Mouse (Mus musculus): Measurements from ENCODE around the gene Dgcr6. TPM values are rescaled to one million over a fixed set of nuclear protein-coding genes. Genes with fewer than 3 reads are reported as not detected.

The Dgcr6 gene
- polyA plus RNA-seq, 1 experiment, result 315 TPM

GRCm38 (mm10) chr16:18079300-18079699 is 26.6 kb downstream of the Dgcr6 start:
- H3K27me3 ChIP-seq (ENCODE audit: control insufficient read depth, insufficient read depth, low read length), result no peaks in the 10 kb centered on the region
- no peak overlapping the region for H3K27ac ChIP-seq (ENCODE audit: control insufficient read depth, insufficient read depth, low read depth, low read length)
- TF ChIP-seq CTCF (IDR thresholded peaks at IDR 0.05; ENCODE audit: control insufficient read depth, insufficient read depth, insufficient replicate concordance, low read depth, low read length), result no peak
- TF ChIP-seq POLR2A (IDR thresholded peaks at IDR 0.05; ENCODE audit: control insufficient read depth, low read depth, low read length), result no peak
- no peaks in the 10 kb centered on the region; the same call in 1 of the 2 replicates for H3K4me1 ChIP-seq (ENCODE audit: control insufficient read depth, insufficient read depth, low read length)
- no peak overlapping the region for H3K4me3 ChIP-seq (ENCODE audit: control insufficient read depth, low read depth, low read length)
- no peaks in the 10 kb centered on the region for H3K36me3 ChIP-seq (ENCODE audit: control insufficient read depth, insufficient read depth, low read length)

- no peaks in the 10 kb centered on the region for H3K36me3 ChIP-seq (ENCODE audit: control insufficient read depth, insufficient read depth, low read length)
- TF ChIP-seq POLR2A (IDR thresholded peaks at IDR 0.05; ENCODE audit: control insufficient read depth, low read depth, low read length) (no peak), CTCF (IDR thresholded peaks at IDR 0.05; ENCODE audit: control insufficient read depth, insufficient read depth, insufficient replicate concordance, low read depth, low read length) (no peak)
- no peak overlapping the region for H3K27ac ChIP-seq (ENCODE audit: control insufficient read depth, insufficient read depth, low read depth, low read length)
- no peaks in the 10 kb centered on the region for H3K27me3 ChIP-seq (ENCODE audit: control insufficient read depth, insufficient read depth, low read length)
- no peaks in the 10 kb centered on the region; the same call in 1 of the 2 replicates for H3K4me1 ChIP-seq (ENCODE audit: control insufficient read depth, insufficient read depth, low read length)
- no peak overlapping the region for H3K4me3 ChIP-seq (ENCODE audit: control insufficient read depth, low read depth, low read length)
These were observed 27.5 kb downstream of the Dgcr6 start for GRCm38 (mm10) chr16:18080171-18080570.

GRCm38 (mm10) chr16:18081149-18081827 is 28.6 kb downstream of the Dgcr6 start:
- Histone ChIP-seq H3K27me3 (ENCODE audit: control insufficient read depth, insufficient read depth, low read length) (no peaks in the 10 kb centered on the region), H3K4me3 (ENCODE audit: control insufficient read depth, low read depth, low read length) (no peak overlapping the region), H3K27ac (ENCODE audit: control insufficient read depth, insufficient read depth, low read depth, low read length) (no peak overlapping the region), H3K4me1 (ENCODE audit: control insufficient read depth, insufficient read depth, low read length) (no peaks in the 10 kb centered on the region; the same call in 1 of the 2 replicates), H3K36me3 (ENCODE audit: control insufficient read depth, insufficient read depth, low read length) (no peaks in the 10 kb centered on the region)
- TF ChIP-seq POLR2A (IDR thresholded peaks at IDR 0.05; ENCODE audit: control insufficient read depth, low read depth, low read length) (no peak), CTCF (IDR thresholded peaks at IDR 0.05; ENCODE audit: control insufficient read depth, insufficient read depth, insufficient replicate concordance, low read depth, low read length) (no peak)

- no peaks in the 10 kb centered on the region; the same call in 1 of the 2 replicates for H3K4me1 ChIP-seq (ENCODE audit: control insufficient read depth, insufficient read depth, low read length)
- TF ChIP-seq POLR2A (IDR thresholded peaks at IDR 0.05; ENCODE audit: control insufficient read depth, low read depth, low read length) (no peak), CTCF (IDR thresholded peaks at IDR 0.05; ENCODE audit: control insufficient read depth, insufficient read depth, insufficient replicate concordance, low read depth, low read length) (no peak)
- H3K4me3 ChIP-seq (ENCODE audit: control insufficient read depth, low read depth, low read length), result no peak overlapping the region
- H3K36me3 ChIP-seq (ENCODE audit: control insufficient read depth, insufficient read depth, low read length), result no peaks in the 10 kb centered on the region
- no peak overlapping the region for H3K27ac ChIP-seq (ENCODE audit: control insufficient read depth, insufficient read depth, low read depth, low read length)
- no peaks in the 10 kb centered on the region for H3K27me3 ChIP-seq (ENCODE audit: control insufficient read depth, insufficient read depth, low read length)
These were observed 29.6 kb downstream of the Dgcr6 start for GRCm38 (mm10) chr16:18082291-18082690.

- no peak for TF ChIP-seq POLR2A (IDR thresholded peaks at IDR 0.05; ENCODE audit: control insufficient read depth, low read depth, low read length)
- Histone ChIP-seq H3K4me3 (ENCODE audit: control insufficient read depth, low read depth, low read length) (no peak overlapping the region), H3K36me3 (ENCODE audit: control insufficient read depth, insufficient read depth, low read length) (no peaks in the 10 kb centered on the region), H3K27me3 (ENCODE audit: control insufficient read depth, insufficient read depth, low read length) (no peaks in the 10 kb centered on the region), H3K27ac (ENCODE audit: control insufficient read depth, insufficient read depth, low read depth, low read length) (peak overlapping the region; percentile 63), H3K4me1 (ENCODE audit: control insufficient read depth, insufficient read depth, low read length) (peaks cover 6% of the 10 kb centered on the region)
These were observed 30.7 kb downstream of the Dgcr6 start for GRCm38 (mm10) chr16:18083231-18083951.

GRCm38 (mm10) chr16:18084262-18084661 is 31.6 kb downstream of the Dgcr6 start:
- Histone ChIP-seq H3K36me3 (ENCODE audit: control insufficient read depth, insufficient read depth, low read length) (no peaks in the 10 kb centered on the region), H3K4me3 (ENCODE audit: control insufficient read depth, low read depth, low read length) (no peak overlapping the region), H3K27ac (ENCODE audit: control insufficient read depth, insufficient read depth, low read depth, low read length) (no peak overlapping the region), H3K4me1 (ENCODE audit: control insufficient read depth, insufficient read depth, low read length) (peaks cover 15% of the 10 kb centered on the region), H3K27me3 (ENCODE audit: control insufficient read depth, insufficient read depth, low read length) (no peaks in the 10 kb centered on the region)
- TF ChIP-seq CTCF (IDR thresholded peaks at IDR 0.05; ENCODE audit: control insufficient read depth, insufficient read depth, insufficient replicate concordance, low read depth, low read length) (no peak), POLR2A (IDR thresholded peaks at IDR 0.05; ENCODE audit: control insufficient read depth, low read depth, low read length) (no peak)

- Histone ChIP-seq H3K4me3 (ENCODE audit: control insufficient read depth, low read depth, low read length) (no peak overlapping the region), H3K36me3 (ENCODE audit: control insufficient read depth, insufficient read depth, low read length) (no peaks in the 10 kb centered on the region), H3K4me1 (ENCODE audit: control insufficient read depth, insufficient read depth, low read length) (peaks cover 19% of the 10 kb centered on the region), H3K27ac (ENCODE audit: control insufficient read depth, insufficient read depth, low read depth, low read length) (no peak overlapping the region), H3K27me3 (ENCODE audit: control insufficient read depth, insufficient read depth, low read length) (no peaks in the 10 kb centered on the region)
- TF ChIP-seq POLR2A (IDR thresholded peaks at IDR 0.05; ENCODE audit: control insufficient read depth, low read depth, low read length), result no peak
- no peak for TF ChIP-seq CTCF (IDR thresholded peaks at IDR 0.05; ENCODE audit: control insufficient read depth, insufficient read depth, insufficient replicate concordance, low read depth, low read length)
These were observed 34.4 kb downstream of the Dgcr6 start for GRCm38 (mm10) chr16:18087101-18087500.

Measured in testis, adult 2 months (tissue).